ENCODE assay signal across 8 mouse cellular contexts in genomic region chr5:139484185-139484814, GRCm38 (mm10). TPM values are rescaled to one million over a fixed set of nuclear protein-coding genes. Genes with fewer than 3 reads are reported as not detected.
DNase-seq lines count a peak whose midpoint lies in the region; ATAC-seq and TF ChIP-seq lines count a peak whose summit lies in the region.

Zfand2a (minus strand) TSS chr5:139484549.

- under 1% methylated on average over 42 of the region's 42 CpGs for WGBS in heart, embryonic 12.5 days
- WGBS in kidney, postnatal 0 days: under 1% methylated on average over 42 of the region's 42 CpGs
- 1% methylated on average over 42 of the region's 42 CpGs for WGBS in liver, embryonic 11.5 days
- under 1% methylated on average over 42 of the region's 42 CpGs for WGBS in stomach, embryonic 14.5 days

- TF ChIP-seq CTCF in kidney, postnatal 0 days (IDR thresholded peaks at IDR 0.05; ENCODE audit: low read depth): no peak

- H3K9me3 ChIP-seq in heart, embryonic 12.5 days (replicated peaks): peaks cover 7% of the 10 kb centered on the region
- 0 out of 2 replicates have a peak, but pooled peaks cover 6% of the 10 kb centered on the region for H3K9me3 ChIP-seq in kidney, postnatal 0 days (replicated peaks; ENCODE audit: low read length)
- no peaks in the 10 kb centered on the region for H3K9me3 ChIP-seq in liver, embryonic 11.5 days (ENCODE audit: control insufficient read depth, low read length)
- H3K9me3 ChIP-seq in stomach, embryonic 14.5 days (ENCODE audit: control insufficient read depth, low read depth, low read length): no peaks in the 10 kb centered on the region

- H3K27ac ChIP-seq in heart, embryonic 12.5 days (ENCODE audit: poor library complexity, severe bottlenecking): peak within 1 kb of the TSS; percentile 75
- peak within 1 kb of the TSS; percentile 73 for H3K27ac ChIP-seq in kidney, postnatal 0 days
- H3K27ac ChIP-seq in liver, embryonic 11.5 days (ENCODE audit: low read depth, low read length): peak within 1 kb of the TSS; percentile 78
- H3K27ac ChIP-seq in stomach, embryonic 14.5 days (ENCODE audit: low read length): peak within 1 kb of the TSS; percentile 69; the same call in 1 of the 2 replicates

- DNase-seq in CD4-positive helper T cell, adult 2 months (ENCODE audit: low read depth, low spot score): peak; percentile 100
- DNase-seq in brain, embryonic 18.5 days (ENCODE audit: low read depth, low spot score): peak; percentile 98
- DNase-seq in kidney, postnatal 0 days (ENCODE audit: low spot score): peak; percentile 99
- peak; percentile 99 for DNase-seq in liver, embryonic 11.5 days (ENCODE audit: low spot score)
- DNase-seq in naive thymus-derived CD4-positive, alpha-beta T cell, adult 2 months (ENCODE audit: low read depth): peak; percentile 100

- peaks cover 13% of the 10 kb centered on the region for H3K4me1 ChIP-seq in heart, embryonic 12.5 days (replicated peaks)
- H3K4me1 ChIP-seq in kidney, postnatal 0 days (replicated peaks; ENCODE audit: insufficient read depth, low read length): peaks cover 8% of the 10 kb centered on the region; the same call in 1 of the 2 replicates
- peaks cover 6% of the 10 kb centered on the region for H3K4me1 ChIP-seq in liver, embryonic 11.5 days (replicated peaks; ENCODE audit: control insufficient read depth, insufficient read depth, low read length)
- peaks cover 7% of the 10 kb centered on the region for H3K4me1 ChIP-seq in stomach, embryonic 14.5 days (ENCODE audit: control insufficient read depth, insufficient read depth, low read length)

- H3K27me3 ChIP-seq in heart, embryonic 12.5 days (replicated peaks): no peaks in the 10 kb centered on the region
- H3K27me3 ChIP-seq in kidney, postnatal 0 days (ENCODE audit: insufficient read depth, low read length): no peaks in the 10 kb centered on the region
- H3K27me3 ChIP-seq in liver, embryonic 11.5 days (replicated peaks; ENCODE audit: control insufficient read depth, insufficient read depth, low read length): no peaks in the 10 kb centered on the region
- no peaks in the 10 kb centered on the region for H3K27me3 ChIP-seq in stomach, embryonic 14.5 days (ENCODE audit: control insufficient read depth, insufficient read depth, low read length)

- H3K36me3 ChIP-seq in heart, embryonic 12.5 days: peaks cover 30% of the 10 kb centered on the region
- peaks cover 9% of the 10 kb centered on the region; the same call in 1 of the 2 replicates for H3K36me3 ChIP-seq in kidney, postnatal 0 days (ENCODE audit: insufficient read depth, low read length)
- peaks cover 12% of the 10 kb centered on the region for H3K36me3 ChIP-seq in liver, embryonic 11.5 days (ENCODE audit: control insufficient read depth, insufficient read depth, low read length)
- peaks cover 13% of the 10 kb centered on the region for H3K36me3 ChIP-seq in stomach, embryonic 14.5 days (ENCODE audit: control insufficient read depth, insufficient read depth, low read length)

- peak within 1 kb of the TSS; percentile 80 for H3K4me3 ChIP-seq in heart, embryonic 12.5 days
- H3K4me3 ChIP-seq in kidney, postnatal 0 days (replicated peaks; ENCODE audit: low read depth, low read length): peak within 1 kb of the TSS; percentile 96
- peak within 1 kb of the TSS; percentile 98 for H3K4me3 ChIP-seq in liver, embryonic 11.5 days (ENCODE audit: low read depth, low read length)
- peak within 1 kb of the TSS; percentile 96 for H3K4me3 ChIP-seq in stomach, embryonic 14.5 days (ENCODE audit: low read depth, low read length)

- peak; percentile 98 for ATAC-seq in erythroid progenitor cell, adult 5-6 weeks (replicated peaks; ENCODE audit: low FRiP score, poor library complexity, severe bottlenecking)
- ATAC-seq in heart, embryonic 12.5 days (ENCODE audit: insufficient number of reproducible peaks, low FRiP score): peak; percentile 97
- ATAC-seq in kidney, postnatal 0 days (replicated peaks; ENCODE audit: low FRiP score, low read depth): peak; percentile 97
- peak; percentile 97 for ATAC-seq in liver, embryonic 11.5 days (replicated peaks; ENCODE audit: low FRiP score)
- peak; percentile 98 for ATAC-seq in stomach, embryonic 14.5 days (ENCODE audit: insufficient number of reproducible peaks, insufficient read depth, low FRiP score, low read depth)

- peak within 1 kb of the TSS; percentile 84 for H3K9ac ChIP-seq in heart, embryonic 12.5 days
- H3K9ac ChIP-seq in kidney, postnatal 0 days (ENCODE audit: low read depth, low read length): peak within 1 kb of the TSS; percentile 92
- H3K9ac ChIP-seq in liver, embryonic 11.5 days (ENCODE audit: low read depth, low read length): peak within 1 kb of the TSS; percentile 89
- H3K9ac ChIP-seq in stomach, embryonic 14.5 days (replicated peaks; ENCODE audit: low read depth, low read length): peak within 1 kb of the TSS; percentile 80

- peak within 1 kb of the TSS; percentile 90 for H3K4me2 ChIP-seq in heart, embryonic 12.5 days
- peak within 1 kb of the TSS; percentile 75 for H3K4me2 ChIP-seq in kidney, postnatal 0 days (ENCODE audit: low read length)
- H3K4me2 ChIP-seq in liver, embryonic 11.5 days: peak within 1 kb of the TSS; percentile 91
- peak within 1 kb of the TSS; percentile 91 for H3K4me2 ChIP-seq in stomach, embryonic 14.5 days (replicated peaks; ENCODE audit: low read depth, low read length)

RNA-seq across cellular contexts. Expression of gene Zfand2a, which starts in this region (rescaled TPM):
- total RNA-seq in erythroid progenitor cell, adult 5-6 weeks (2015; ENCODE audit: low replicate concordance): 7.2 and 9.2 TPM in 2 replicates
- total RNA-seq in erythroid progenitor cell, adult 5-6 weeks (2017; ENCODE audit: low replicate concordance): 3.6 and 5.8 TPM in 2 replicates
- polyA plus RNA-seq in heart, embryonic 12.5 days (2016; fragmentation: Nextera tagmentation; extraction: Ambion mirVana): 11.2 and 12.7 TPM in 2 replicates
- polyA plus RNA-seq in kidney, postnatal 0 days (2015; fragmentation: Nextera tagmentation; extraction: Ambion mirVana): 6.8 and 7.6 TPM in 2 replicates
- 4.6 and 5.7 TPM in 2 replicates for polyA plus RNA-seq in liver, embryonic 11.5 days (2014; fragmentation: Nextera tagmentation; extraction: Ambion mirVana)
- 5.8 and 6.9 TPM in 2 replicates for polyA plus RNA-seq in stomach, embryonic 14.5 days (2014; fragmentation: Nextera tagmentation; extraction: Ambion mirVana)

Comparison
In these comparisons a context has a peak if more than half of its experiments do, and no peak if none do; other contexts are left out.
1. Peak in every context shown above with its lines: DNase-seq, ATAC-seq, H3K4me3 ChIP-seq and H3K27ac ChIP-seq.